8 mouse cellular contexts compared by ENCODE assay signal in the genomic region with DNA sequence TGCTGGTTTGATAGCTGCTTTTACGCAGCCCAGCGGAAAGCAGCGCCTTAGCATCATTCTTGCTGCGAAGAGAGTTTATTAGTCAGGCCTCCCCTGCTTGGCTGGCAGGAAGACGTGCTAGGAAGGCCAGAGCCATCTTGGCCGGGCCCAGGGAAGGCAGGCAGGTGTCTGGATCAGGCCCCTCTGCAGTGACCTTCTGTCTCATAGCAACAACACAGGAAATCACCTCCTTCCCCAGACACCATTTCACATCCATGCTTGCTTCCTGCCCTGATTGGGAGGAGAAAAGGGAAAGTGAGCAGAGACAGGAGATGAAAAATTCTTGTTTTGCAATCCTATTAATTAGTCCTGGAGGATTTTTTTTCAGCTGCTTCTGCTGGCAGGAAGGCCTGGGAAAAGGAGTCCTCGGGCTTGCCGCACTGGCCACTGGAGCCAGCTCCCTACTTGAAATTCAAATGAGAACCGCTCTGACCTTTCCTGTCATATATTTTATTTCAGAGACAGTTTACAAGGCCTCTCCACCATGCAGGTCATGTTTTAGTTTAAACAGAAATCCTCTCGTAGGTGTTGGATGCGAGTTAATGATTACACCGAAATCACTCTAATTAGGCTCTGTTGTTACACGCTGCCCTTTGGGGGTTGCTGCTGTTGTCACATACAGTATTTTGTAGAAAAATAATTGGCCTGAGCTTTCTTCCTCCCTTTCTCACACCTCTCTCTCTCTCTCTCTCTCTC.
DNase-seq lines count a peak whose midpoint lies in the region; TF ChIP-seq lines count a peak whose summit lies in the region.

No protein-coding gene starts in this region.

- peak overlapping the region; percentile 35; the same call in 1 of the 2 replicates for H3K27ac ChIP-seq in gastrocnemius, adult 2 months

- no peak for TF ChIP-seq CTCF in gastrocnemius, adult 2 months (IDR thresholded peaks at IDR 0.05)

- intact Hi-C loops in left cerebral cortex, postnatal 4 days (cut with DNase I) = no loop called here
- intact Hi-C loops in left cerebral cortex, postnatal 36 days (cut with DNase I) = no loop called here
- intact Hi-C loops in gastrocnemius, adult 2 months (cut with DNase I) = no loop called here

- DNase-seq in left cerebral cortex, postnatal 4 days = peak; percentile 81
- DNase-seq in left cerebral cortex, postnatal 36 days (ENCODE audit: low spot score in 2 of 2) = no peak
- peak; percentile 21 for DNase-seq in cerebellum, adult 8-10 months
- DNase-seq in gastrocnemius, adult 2 months = peak; percentile 68
- DNase-seq in kidney, postnatal 25 days = peak; percentile 29 to 64
- peak; percentile 32 for DNase-seq in retina, embryonic 14.5 days (ENCODE audit: low spot score)
- no peak for DNase-seq in B cell, adult 2 months
- no peak for DNase-seq in thymus, postnatal 4 days

- H3K4me3 ChIP-seq in gastrocnemius, adult 2 months = no peak overlapping the region

Comparison
In these comparisons a context has a peak if more than half of its experiments do, and no peak if none do; other contexts are left out.
1. DNase-seq: peak in left cerebral cortex, postnatal 4 days (single experiment), cerebellum, adult 8-10 months (single experiment), gastrocnemius, adult 2 months (single experiment), kidney, postnatal 25 days (2 of 2) and retina, embryonic 14.5 days (single experiment); none in left cerebral cortex, postnatal 36 days (0 of 2), B cell, adult 2 months (0 of 2) and thymus, postnatal 4 days (single experiment).